Mouse (Mus musculus) kidney, adult 18-20 months (tissue): ENCODE data around the gene Polm.

Source experiments
- DNase-seq: peaks from one replicate; pipeline ENCODE4 v3.0.0; 2021

The Polm gene

DNA sequence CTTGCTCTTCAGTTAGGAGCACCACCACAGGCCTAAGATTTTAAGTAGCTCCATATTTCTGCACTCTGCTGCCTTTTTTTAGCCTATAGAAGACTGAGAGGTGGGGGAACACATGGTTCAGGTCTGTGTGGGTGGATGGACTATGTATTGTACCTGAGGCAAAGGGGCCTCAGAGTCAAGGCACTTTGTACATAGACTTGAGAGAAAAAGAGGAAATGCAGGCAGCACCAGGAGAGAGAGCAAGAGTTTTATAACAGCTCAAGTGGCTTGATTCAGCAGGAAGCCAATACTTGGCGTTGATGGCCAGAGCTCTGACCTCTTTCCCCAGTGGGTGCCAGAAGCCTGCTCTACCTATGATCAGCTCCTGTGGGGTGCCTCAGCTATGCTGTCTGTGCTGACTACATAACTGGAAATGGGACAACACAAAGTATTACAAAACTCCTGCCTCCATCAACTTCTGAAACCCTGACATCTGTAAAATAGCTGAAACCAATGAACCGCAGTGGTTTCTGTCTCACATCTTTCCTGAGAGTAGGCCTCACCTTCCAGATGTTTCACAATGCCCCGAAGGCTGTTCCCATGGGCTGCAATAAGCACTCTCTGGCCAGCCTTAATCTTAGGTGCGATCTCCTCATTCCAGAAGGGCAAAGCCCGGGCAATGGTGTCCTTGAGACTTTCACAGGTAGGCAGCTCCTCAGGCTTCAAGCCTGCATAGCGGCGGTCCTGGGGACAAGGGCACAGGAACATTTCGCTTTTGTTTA lies 35.2 kb downstream of the Polm start:
- no peak for DNase-seq

DNA sequence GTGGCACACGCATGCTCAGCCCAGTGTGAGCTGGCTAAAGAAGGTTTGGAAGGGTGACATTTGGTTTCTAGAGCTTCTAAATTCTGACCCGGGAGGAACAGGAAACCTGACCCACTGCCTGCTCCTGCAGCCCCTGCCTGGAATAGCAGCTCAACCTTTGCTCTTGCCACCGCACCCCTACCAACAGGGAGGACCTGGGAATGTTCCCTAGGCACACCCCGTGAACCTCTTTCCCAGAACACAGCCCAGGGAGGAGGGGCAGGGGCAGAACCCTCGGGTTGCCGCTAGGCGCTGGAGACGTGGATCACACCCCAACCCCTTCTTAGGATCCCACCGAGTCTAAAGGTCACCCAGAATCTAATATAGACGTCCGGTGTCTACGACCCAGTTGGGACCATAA lies 35.8 kb downstream of the Polm start:
- DNase-seq: no peak

DNA sequence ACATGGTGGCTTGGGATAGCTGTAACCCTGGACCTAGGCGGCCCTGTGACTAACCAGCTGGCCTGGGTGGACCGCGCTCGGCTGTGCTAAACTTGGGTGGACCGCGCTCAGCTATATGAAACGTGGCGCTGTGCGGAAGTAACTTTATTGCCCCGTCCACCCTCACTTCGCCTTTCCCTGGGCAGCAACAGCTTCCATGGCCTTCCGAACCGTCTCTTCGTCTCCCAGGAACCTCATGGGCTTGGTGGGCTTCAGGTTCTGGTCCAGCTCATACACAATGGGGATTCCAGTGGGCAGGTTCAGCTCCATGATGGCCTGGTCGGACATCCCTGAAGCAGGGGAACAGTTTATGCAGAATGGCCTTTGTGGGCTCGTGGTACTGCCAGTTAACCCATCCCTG lies 36.3 kb downstream of the Polm start:
- no peak for DNase-seq

DNA sequence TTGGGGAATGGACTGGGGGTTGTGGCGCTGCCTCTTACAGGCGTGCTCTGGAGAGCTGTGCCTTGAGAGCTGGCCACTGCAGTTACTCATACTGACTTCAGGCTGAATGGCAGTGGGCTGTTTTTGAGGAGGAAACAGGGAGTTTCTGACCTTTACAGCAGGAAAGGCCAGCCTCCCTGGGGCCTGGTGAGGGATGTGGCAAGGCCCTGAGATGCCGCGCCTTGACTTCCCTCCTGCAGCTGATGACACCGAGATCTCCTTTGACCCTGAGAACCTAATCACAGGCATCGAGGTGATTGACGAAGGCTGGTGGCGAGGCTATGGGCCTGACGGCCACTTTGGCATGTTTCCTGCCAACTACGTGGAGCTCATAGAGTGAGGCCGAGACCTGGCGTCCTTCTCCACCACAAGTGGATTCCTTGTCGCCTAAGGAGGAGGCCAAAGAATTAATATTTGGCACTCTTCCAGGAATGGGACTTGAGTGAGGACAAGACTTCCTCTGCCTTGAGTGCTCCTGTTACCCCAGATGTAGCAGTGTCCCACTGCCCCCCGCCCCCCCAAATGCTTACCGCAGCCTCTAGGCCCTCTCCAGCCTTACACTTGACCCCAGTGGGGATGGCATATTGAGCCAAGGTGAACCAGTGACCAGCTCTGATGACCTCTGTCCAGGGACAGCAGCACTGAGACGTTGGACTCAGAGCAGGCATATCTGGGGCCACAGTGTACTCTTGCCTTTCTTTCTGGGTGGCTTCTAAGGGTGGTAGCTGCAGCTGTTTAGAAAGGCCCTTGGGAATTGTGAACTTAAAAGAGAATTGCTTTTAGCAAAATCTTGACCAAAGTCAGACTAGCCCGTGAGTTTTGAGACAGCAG lies 38.0 kb downstream of the Polm start:
- no peak for DNase-seq

DNA sequence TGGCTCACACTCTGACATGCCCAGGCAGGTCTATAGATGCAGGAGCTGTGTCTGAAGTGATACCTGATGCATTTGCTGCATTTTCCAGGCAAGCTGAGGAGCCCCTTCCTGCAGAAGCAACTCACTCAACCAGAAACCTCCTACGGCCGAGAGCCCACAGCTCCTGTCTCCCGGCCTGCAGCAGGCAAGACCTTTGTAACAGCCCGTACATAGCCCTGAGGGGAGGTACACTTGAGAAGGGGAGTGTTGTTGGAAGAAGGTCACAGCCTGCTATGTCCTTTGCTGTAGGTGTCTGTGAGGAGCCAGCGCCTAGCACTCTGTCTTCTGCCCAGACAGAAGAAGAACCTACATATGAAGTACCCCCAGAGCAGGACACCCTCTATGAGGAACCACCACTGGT lies 39.9 kb downstream of the Polm start:
- DNase-seq: no peak

DNA sequence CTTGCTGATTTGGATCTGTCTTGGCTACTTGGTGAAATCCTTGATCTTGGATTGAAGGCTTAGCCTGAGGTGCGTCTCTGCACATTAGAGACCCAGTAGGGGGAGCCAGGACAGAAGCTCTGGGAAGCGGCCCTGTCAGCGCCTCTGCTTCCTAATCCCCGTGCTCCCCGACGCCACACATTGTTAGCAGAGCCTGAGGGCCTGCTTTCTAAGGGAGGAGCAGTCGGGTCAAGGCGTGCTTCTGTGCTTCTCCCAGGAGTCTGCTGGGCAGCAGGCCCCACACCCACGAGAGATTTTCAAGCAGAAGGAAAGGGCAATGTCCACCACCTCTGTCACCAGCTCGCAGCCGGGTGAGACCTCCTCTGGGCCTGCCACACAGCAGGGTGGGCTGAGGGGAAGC lies 40.4 kb downstream of the Polm start:
- DNase-seq: no peak

DNA sequence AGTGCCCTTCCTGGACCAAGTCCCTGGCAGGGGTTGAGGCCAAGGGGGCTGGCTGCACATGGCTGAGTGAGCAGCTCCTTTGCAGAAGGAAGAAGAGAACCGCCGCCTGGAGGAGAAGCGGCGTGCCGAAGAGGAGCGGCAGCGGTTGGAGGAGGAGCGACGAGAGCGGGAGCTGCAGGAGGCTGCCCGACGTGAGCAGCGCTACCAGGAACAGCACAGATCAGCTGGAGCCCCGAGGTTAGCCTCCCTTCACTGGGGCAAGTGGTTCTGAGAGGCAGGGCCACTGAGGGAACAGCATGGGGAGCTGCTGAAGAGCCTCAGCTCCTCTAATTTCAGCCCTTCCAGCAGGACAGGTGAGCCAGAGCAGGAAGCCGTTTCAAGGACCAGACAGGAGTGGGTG lies 40.9 kb downstream of the Polm start:
- DNase-seq: no peak

DNA sequence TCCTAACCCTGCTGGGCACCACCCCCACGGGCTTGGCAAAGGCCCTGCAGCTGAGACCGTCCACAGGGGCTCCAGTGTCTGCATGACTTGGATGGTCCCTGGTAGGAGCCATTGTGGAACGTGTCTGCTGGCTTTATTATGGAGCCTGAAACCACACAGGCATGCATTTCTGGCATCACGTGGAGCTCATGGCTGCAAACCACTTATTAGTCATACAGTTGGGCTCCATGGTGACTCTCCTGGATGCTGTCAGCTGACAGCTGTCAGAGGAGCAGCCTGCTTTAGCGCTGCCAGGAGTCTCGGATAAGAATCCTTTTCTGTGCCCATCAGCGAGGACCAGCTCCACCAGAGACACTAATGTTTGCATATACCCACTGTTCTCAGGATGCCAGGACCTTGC lies 42.1 kb downstream of the Polm start:
- DNase-seq: no peak

DNA sequence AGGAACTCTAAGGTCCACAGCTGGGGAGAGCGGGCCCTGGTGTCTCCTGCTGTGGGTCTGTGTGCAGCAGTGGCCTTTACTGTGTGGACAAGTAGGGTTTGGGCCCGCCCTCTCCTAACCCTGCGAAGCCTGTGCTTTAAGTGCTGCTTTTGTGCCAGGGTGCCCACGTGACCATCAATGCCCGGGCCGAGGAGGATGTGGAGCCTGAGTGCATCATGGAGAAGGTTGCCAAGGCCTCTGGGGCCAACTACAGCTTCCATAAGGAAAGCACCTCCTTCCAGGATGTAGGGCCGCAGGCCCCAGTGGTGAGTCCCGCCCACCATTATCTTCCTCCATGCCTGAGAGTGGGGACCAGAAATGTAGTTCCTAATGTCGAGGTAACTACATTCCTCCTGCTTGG lies 42.5 kb downstream of the Polm start:
- DNase-seq: no peak

DNA sequence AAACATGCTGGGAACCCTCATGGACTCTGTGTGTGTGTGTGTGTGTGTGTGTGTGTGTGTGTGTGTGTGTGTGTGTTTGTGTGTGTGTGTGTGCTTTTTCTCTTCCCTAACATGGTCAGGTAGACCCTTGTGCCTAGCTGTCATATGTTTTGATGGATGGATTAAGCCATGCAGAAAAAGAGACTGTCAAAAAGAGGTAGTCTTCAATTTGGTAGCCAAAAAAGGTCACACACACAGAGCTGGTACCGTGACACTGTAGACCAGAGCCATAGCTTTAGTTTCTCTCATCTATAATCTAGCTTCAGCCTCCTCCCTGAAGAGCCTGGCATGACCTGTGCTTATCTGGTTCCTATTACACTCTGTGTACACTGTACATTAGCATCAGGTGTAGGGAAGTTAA lies 47.4 kb downstream of the Polm start:
- no peak for DNase-seq

DNA sequence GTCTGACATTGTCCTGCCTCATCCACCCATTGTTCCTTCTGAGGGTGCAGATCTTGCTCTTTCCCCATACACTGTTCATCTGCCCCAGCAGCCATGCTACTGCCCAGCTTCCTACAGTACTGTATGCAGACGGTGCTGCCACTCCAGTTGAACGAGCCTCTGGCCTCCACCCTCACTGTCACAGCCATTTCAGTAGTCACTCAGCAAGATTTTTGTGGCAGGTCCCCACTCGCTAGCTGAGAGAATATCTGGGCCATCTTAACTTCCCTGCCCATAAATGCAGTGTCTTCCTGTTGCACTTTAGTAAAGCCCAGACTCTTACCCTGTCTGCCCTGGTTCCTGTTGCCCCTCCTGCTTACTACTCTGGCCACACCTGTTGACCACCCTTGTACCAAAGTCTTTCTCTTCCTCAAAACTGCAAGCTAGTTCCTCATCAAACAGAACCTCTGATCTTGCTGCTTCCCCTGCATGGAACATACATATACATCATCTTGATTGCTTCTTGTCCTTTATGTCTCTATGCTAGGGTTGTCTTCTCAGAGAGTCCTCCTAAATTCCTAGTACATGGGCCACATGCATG lies 48.0 kb downstream of the Polm start:
- DNase-seq: no peak

DNA sequence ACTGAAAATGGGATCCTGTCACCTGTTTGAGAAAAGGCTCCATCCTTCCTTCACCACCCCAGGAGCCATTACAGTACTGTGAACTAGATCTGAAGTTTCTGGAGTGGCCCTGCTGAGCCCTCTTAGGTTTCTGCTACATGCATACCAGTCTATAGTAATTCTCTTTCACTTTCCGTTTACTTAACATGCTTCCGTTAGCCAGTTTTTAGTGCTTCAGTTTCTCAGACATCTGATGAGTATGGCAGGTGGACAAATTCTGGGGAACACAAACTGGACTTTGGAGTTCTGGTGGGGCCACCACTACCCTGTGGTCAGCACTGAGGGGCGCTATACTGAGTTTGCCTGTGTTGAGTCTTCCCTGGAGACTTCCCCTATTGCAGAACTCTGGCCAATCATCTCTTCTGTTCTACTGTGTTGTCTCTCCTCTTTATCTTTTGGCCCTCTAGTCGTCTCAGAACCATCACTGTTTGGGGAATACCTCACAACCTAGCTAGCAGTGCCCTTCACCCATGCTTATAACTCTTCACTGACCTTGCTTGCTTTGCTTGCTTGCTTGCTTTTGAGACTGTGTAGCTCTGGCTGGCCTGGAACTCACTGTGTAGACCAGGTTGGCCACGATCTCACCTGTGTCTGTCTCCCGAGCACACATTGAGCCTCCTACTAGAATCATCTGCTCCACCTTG lies 48.6 kb downstream of the Polm start:
- no peak for DNase-seq

DNA sequence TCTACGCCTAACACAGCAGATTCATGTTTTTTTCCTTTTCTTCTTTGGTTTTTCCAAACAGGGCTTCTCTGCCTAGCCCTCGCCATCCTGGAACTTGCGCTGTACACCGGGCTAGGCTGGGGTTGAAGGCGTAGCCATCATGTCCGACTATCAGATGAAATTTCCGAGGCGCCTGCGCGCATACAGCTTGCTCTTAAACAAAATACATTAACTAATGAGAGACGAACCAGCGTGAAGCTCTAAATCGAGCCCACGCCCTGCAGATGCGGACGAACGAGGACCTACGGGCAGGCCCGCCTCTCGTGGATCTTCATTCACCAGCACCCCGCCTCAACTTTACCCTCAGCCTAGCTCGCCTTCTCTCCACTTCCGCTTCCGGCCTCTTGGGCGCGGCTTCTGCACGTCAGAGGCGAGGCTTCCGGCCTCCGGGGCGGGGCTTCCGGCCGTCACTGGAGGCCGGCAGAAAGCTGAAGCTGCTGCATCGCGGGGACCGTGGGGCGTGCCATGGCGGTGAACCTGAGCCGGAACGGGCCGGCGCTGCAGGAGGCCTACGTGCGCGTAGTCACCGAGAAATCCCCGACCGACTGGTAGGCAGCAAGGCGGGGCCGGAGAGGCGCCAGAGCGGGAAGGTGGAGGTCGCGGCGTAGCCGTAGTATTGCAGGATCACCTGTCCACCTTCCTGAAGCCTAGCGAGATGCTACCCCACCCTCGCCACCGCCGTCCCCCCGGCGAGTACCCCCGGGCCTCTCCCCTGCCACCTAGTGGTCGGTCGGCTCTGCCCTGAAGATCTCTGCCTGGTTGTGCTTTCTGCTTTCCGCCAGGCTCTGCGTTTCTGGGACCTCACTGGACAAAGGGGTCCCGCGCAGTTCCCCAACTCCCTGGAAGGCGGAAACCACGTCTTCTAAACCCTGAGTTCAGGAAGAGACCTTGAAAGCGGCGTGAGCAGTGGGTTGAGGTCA lies 49.5 kb downstream of the Polm start, which contains the start of gene Dbnl:
Dbnl (plus strand) TSS at position 433 of the 959 bp plus-strand sequence.
- DNase-seq: peak; percentile 97

DNA sequence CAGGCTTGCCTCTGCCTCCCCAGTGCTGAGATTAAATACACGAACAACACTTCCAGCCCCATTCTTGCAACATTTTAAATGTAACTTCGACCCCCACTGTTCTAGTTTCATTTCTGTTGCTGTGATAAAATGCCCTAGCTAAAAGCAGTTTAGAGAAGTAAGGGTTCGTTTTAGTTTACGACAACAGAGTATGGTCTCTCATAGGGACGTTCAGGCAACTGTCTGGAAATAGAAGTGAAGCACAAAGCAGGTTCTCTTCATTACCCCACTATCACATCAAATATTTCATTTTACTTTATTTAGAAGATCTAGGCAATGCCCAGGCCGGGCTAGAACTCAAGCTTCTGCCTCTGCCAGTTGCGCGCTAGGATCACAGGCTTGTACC lies 50.2 kb downstream of the Polm start:
- DNase-seq: no peak

DNA sequence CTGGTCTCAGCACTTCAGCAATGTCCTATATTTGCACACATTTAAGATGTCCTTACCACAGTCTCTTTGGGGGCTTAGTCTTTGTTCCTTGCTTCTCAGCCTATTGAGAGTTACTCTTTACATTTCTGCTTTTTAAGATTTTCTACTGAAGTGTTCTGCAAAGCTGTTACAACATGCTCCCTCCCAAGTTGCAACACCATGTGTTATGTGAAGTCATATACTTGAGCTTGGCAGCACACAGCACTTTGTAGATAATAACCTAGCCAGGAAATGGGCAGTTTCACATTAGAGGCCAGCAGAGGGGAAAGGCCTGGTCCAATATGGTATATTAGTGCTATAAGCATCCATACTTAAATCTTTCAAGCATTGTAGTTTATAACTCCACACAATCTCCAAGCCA lies 52.1 kb downstream of the Polm start:
- DNase-seq: no peak

DNA sequence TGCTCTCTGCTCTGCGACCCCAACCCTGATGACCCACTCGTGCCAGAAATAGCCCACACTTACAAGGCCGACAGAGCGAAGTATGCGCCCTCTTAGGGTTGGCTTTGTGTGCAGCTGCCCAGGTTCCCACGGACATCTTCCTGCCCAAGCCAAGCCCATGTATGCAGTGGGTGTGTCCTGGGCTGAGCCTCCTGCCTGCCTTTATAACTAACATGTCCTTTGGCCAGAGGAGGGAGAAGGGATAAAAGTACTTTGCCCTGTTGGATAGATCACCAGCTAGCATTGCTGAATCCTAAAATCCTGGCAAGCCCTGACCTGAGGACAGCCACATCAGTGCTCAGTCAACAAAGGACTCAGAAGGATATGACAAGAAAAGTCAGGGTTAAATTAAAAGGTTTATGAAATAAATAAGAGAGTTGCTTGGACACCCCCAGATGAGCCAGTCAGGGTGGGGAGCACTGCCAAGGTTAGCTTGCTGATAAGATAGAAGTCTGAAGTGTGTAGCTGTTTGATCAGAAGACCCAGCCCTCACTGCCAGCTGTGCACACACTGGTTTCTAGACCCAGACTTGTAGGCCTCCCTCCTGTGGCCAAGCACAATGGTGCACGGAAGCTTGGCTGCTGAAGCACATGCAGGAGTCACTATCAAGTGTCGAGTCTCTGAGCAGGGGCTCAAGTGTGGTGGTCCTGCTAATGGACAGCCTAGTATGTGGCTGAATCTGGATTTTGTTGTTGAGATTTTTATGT lies 55.4 kb downstream of the Polm start:
- DNase-seq: no peak

DNA sequence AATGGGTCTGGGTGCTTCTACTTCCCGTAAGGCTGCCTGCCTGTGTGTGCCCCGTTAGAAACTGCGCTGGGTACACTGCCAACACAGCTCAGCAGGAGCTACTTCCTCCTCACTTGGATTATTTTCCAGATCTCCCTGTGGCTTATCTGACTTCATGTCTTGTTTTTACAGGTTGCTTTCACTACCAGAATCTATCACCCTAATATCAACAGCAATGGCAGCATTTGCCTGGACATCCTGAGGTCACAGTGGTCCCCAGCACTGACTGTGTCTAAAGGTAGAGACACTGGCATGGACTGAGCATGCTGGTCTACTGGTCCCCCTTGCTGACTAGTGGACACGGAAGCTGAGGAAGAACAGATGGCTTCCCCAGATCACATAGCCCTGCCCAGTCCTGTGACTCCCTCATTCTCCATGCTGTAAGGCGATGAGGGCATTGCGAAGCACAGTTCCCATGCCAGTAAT lies 57.7 kb downstream of the Polm start:
- no peak for DNase-seq

DNA sequence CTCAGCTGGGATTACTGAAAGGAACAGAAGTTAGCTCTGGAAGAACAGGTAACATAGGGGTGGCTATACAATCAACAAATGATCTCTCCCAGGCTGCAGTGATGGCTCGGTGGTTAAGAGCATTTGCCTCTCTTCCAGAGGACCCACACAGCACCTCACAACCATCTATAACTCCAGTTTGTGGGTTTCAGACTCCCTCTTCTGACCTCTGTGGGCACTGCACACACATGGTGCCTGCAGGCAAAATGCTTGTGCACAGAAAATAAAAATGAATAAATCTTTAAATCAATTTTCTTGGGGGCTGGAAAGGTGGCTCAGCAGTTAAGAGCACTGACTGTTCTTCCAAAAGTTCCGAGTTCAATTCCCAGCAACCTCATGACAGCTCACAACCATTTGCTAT lies 59.3 kb downstream of the Polm start:
- DNase-seq: no peak
